Mouse (Mus musculus): ENCODE measurements around the gene Atpaf2. TPM values are rescaled to one million over a fixed set of nuclear protein-coding genes. Genes with fewer than 3 reads are reported as not detected.

Gene Atpaf2
- total RNA-seq, 2 experiments from 2014 or later: 63.2 to 76.7 TPM

DNA sequence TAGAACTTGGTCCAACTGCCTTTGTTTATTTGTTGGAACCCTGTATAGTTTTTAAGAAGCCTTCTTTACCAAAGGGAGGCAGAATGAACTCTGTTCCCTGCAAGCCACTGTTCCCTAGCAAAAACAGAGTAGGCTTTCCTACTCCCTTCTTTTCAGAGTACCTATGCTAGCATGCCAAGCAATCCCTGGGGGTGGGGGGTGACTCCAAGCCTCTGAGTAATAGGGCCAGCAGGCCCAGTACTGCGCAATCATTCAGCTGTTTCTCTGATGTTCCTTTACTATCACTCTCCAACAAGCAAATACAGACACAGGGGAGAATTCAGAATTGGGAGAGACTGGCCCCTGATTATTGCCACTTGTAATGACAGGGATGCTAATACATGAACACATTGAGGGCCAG lies 11.7 kb downstream of the Atpaf2 start:
- DNase-seq (ENCODE audit: low spot score in 2 of 2): no peak

DNA sequence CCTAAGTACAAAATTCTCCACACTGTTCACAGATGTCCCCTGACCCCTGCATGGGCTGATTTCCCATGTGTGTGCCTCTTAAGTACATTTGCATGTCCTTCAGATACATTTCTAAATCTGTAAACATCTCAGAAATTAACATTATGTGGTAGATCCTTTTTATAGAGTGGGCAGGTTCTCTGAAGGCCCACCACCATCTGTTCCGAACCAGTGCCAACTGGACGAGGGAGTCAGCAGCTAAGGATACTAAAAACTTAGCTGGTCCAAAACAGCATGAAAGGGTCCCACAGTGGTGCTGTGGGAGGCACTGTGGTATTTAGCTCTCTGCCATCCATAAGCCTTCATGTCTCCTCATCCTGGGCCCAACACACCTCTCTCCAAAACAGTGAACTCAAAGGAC lies 21.1 kb downstream of the Atpaf2 start:
- no peak for DNase-seq (ENCODE audit: low spot score in 2 of 2)

DNA sequence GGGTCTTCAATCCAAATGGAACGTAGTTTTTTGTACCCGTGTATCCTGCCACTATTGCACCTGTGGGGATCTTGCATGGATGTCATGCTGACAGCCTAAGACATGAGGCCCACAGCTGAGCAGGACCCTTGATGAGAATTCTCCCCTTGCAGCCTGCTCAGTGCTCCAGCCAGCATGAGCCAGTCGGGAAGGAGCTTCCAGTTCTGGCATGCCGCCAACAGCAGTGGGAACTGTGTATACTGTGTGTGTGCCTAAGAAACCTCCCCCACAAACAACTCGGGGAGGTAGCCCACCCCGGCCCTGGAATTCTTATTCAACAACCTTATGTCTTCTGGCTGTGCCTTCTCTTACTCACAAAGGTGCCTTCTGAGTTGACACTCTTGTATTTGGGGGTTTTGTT lies 21.7 kb downstream of the Atpaf2 start:
- DNase-seq (ENCODE audit: low spot score in 2 of 2): no peak

DNA sequence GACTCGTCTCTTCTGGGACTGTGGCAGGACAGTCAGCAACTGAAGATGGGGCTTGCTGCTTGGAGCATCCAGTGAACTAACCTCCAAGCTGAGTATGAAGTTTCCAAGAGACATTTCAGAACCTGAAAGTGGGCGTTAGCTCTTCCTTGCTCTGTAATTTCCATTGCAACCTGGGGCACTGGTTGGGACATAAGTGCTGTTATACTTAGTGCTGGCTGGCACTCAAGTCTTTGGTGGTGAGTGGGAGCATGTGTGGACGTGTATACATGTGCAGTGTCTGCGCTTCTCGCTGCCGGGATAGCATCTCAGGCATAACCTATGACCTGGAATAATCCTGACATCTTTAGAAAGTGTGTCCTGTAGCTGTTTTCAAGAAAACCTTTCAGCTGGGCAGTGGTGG lies 26.9 kb downstream of the Atpaf2 start:
- DNase-seq (ENCODE audit: low spot score in 2 of 2): no peak

DNA sequence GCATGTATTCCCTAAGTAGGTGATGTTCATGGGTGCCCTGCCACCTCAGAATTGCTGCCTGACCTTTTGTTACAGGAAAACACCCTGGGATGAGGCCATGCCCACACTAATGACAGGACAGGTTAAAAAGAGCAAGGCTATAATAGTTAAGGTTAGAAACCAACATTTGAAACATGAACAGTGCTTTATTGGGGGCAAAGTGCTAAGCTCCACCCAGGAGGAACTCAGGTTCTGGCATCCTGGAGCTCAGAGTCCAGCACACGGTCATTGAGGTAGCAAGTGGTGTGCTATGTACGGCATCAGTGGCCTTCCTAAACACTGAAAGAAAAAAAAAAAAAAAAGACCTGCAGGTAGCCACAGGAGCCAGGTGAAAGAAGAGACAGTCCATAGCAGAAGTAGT lies 30.3 kb downstream of the Atpaf2 start:
- DNase-seq (ENCODE audit: low spot score in 2 of 2): no peak

DNA sequence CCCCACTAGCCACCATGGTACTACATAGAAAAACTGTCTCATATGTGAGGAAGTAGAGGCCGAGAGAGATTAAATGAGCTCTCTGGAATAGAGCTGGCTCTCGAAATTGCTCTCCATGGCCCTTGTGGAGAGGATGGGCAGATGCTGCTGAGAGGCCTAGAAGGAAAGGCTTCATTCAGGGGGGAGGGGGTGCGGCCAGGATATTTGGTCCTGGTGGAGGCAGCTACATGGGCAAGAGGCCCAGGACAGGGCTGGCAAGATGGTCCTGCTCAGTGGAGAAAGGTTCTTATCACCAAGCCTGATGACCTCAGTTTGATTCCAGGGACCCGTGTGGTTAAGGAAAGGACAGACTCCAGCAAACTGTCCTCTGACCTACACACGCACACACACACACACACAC lies 32.3 kb downstream of the Atpaf2 start:
- DNase-seq (ENCODE audit: low spot score in 2 of 2): no peak

DNA sequence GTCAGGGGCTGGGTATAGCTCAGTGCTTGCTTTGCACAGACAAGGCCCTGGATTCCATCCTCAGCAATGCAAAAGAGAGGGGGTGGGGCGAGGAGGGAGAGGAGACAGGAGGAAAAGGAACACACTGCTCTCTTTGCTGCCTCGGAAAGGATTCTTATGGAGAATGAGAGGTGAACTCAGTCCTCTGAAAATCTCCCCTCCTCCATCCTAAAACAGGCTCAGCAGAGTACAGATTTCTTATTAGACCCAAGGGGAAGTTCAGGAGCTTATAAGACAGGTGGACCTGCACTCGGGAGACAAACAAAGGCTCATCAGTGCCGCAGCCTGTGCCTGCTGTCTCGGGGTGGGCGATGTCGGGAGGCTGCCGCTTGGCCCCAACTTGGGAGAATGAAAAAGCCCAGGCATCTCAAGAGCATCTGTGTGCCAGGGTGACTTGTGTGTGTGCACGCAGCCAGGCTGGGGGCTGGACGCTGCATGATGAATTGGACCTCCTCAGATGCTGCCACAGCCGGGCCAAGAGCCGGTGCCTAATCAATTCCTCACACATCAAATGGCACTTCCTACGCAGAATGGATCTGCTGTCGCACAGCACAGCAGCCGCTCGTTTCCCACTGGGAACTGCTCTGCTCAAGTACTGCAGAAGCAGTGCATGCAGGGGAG lies 33.4 kb downstream of the Atpaf2 start:
- no peak for DNase-seq (ENCODE audit: low spot score in 2 of 2)

DNA sequence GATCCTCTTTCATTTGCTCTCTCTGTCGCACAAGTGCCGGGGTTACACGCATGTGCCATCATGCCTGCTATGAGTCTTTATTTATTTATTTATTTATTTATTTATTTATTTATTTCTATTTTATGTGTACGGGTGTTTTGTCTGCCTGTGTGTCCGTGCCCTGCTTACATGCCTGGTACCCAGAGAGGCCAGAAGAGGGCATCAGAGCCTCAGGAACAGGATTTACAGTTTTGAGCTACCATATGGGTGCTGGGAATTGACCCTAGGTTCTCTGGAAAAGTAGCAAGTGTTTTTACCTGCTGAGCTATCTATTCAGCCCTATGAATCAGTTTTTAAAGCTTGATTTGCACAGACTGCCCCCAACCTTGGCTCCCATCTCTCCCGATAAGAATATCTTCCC lies 34.7 kb downstream of the Atpaf2 start:
- no peak for DNase-seq (ENCODE audit: low spot score in 2 of 2)

DNA sequence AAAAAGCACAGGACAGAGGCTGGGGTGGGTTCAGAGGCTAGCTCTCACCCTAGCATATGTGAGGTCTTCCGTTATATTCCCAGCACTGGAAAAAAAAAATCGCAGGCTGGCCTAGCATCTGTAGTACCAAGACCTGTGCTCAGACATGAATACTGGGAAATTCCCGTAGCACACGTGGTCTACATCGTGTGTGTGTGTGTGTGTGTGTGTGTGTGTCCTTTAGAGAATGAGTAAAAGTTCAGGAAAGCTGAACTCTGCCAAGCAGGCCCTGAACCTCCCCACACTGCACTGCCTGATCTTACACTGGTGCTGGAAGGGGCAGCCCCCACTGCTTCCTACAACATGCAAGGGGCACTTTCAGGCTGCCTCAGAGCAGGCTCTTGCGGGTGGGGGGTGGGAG lies 43.8 kb downstream of the Atpaf2 start:
- no peak for DNase-seq (ENCODE audit: low spot score in 2 of 2)

DNA sequence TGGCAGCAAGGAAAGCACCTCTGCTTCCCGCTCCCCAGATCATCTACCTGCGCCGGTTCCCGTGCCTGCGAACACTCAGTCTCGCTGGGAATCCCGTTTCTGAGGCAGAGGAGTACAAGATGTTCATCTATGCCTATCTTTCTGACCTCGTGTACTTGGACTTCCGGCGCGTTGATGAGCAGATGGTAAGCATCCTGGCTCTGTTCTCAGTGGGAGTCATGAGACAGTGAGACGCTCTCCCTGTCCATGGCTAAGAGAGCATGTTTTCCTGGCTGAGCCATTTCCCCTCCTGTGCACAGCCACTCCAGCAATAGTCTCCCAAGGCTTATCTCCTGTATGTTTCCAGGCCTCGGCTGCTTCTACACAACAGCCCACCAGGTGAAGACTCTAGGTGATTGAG lies 47.8 kb downstream of the Atpaf2 start:
- DNase-seq (ENCODE audit: low spot score in 2 of 2): no peak

DNA sequence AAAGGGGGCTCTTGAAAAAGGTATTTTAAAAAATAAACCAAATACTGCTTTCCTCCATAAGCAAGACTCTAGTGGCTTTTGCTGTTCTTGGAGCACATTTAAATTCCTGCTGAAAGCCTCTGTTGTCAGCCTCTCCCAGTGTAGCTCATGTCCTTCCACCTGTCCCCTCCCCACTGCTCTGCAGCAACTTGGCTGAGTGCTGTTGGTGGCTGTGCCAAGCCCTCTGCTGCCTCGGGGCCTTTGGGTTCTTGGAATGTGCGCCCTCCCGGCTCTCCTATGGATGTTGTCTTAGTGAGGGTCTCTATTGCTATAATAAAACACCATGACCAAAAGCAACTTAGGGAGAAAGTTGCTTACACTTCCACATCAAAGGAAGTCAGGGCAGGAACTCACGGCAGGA lies 48.8 kb downstream of the Atpaf2 start:
- no peak for DNase-seq (ENCODE audit: low spot score in 2 of 2)

DNA sequence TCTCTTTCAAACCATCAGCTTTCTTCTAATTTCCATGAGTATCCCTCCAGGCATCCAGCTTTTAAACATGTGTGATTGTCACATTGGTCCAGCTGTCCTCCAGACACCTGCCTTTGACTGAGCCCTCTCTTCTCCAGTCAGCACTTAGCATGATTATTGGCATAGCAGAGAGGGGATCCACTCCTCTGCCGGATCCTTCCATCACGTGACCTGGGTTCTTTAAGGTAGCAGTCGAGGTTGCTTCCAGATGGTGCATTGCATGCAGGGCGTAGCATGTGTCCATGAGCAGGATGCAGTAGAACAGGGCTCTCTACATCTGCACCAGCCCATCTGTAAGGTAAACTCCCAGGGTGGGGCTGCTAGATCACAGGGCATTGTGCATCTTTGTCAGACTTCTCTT lies 49.3 kb downstream of the Atpaf2 start:
- no peak for DNase-seq (ENCODE audit: low spot score in 2 of 2)

DNA sequence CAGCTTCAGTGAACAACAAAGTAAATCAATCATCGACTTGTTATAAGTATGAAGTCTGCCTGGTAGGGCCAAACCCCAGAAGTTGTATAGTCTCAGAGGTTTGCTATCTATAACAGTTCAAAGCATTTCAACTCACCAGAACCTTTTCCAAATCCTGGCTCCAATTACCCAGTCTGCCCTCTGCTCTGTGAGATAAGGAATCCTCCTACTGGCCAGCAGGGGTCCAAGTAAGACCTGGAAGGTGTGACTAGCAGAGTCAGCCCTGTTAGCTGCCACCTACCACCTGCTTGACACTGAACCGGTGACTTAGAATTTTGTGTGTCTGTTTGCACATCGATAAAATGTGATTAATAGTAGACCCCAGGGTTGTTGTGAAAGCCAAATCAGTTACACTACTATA lies 51.0 kb downstream of the Atpaf2 start:
- no peak for DNase-seq (ENCODE audit: low spot score in 2 of 2)

DNA sequence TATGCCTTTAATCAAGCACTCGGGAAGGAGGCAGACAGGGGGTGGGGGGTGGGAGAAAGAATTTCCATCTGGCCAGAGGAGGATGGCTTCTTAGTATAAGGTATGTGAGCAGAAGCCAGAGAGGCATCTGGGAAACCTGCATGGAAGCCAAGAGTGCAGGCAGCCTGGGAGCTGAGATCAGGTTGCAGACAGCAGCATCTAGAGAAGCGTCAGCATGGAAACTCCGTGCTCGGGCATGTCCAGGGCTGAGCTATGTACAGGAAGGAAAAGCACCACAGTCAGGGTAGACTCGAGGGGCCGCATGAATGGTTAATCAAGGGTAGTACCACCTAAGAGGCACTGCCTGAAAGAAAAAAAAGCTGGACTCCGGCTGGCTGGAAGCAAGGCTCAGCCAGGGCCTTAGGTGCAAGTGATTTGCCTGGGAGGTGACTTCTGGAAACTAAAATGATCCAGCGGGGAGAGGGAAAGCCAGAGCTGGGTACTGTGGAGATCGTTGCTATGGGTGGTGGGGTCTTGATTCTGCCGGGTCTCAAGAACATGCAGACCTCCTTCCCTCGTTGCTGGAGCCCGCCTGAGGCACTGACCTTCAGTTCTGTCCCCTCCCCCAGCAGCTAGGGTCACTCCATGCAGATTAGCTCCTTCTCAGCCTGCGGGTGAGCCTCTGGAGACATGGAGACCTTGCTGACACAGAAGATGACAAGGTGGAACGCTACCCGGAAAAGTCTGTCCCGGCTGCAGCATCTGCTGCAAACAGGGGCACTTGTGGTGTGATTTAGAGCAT lies 51.8 kb downstream of the Atpaf2 start:
- no peak for DNase-seq (ENCODE audit: low spot score in 2 of 2)

DNA sequence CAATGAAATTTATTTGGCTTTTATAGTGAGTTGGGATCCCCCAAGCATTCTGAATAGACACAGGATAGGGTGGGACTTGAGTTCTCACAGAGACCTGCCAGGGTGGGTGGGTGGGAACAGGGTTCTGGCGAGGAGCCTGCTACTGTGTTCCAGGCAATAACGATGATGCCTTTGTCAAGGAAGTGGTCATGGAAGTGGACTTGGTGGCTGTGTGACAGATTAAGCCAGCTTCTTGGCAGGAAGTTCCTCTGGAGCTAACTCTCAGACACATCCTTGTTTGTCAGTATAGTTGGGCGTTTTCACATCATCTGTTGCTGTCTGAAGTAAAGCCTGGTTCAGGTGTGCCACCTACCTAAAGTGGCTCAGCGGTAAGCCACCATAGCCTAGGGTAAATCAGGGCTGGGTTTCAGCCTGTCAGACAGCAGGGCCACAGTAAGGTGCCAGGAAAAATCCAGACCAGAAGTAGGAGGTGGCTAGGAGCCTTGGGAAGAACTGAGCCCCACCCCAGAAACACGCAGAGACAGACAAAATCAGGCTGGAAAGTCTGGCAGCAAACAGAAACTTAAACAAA lies 57.5 kb downstream of the Atpaf2 start:
- DNase-seq (ENCODE audit: low spot score in 2 of 2): no peak

DNA sequence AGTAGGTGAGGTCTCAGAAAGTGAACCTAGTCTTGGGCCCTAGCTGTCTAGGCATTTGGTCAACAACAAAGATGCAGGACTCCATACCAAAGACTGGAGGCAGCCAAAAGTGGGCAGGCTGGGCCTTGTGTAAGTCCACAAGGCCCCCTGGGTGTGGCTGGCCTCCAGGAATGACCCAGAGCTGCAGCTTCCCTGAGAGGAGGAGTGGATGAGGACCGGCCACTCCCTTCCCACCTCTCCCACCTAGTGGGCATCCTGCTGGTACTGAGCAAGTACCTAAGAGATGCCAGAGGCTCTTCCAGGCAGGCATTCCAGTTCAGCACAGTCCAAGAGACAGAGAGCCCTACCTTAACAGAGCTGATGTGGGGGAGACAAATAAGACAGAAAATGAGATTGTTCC lies 58.3 kb downstream of the Atpaf2 start:
- no peak for DNase-seq (ENCODE audit: low spot score in 2 of 2)

DNA sequence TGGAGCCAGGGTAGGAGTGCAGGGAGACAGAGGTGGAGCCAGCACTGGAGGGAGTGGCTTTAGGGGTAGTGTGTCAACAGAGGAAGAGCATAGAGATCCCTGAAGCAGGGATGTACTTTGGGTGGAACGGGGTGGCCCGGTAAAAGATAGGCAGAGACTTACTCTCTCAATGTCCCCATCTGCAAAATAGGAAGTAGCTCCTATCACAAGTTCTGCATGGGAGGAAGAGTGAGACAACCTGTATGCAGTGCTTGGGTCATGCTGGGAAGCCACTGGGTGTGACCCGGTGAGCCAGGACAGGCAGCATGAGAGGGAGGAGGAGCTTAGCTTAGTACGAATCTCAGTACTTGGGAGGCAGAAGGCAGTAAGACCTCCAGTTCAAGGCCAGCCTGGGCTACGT lies 59.1 kb downstream of the Atpaf2 start:
- no peak for DNase-seq (ENCODE audit: low spot score in 2 of 2)

DNA sequence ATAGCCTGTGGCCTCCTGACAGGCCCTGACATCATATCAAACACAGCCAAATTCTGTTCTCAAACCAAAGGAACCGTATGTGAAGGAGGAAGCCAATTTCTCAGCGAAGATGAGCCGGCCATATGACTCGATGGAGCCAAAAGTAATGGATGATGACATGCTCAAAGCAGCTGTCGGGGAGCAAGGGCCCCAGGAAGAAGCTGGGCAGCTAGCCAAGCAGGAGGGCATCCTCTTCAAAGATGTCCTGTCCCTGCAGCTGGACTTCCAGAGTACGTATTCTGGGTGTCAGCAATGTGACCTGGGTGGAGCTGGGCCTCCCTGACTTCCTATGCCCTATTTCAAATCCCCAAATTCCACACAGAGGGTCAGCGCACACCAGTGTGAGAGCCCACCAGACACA lies 59.7 kb downstream of the Atpaf2 start:
- DNase-seq (ENCODE audit: low spot score in 2 of 2): no peak

DNA sequence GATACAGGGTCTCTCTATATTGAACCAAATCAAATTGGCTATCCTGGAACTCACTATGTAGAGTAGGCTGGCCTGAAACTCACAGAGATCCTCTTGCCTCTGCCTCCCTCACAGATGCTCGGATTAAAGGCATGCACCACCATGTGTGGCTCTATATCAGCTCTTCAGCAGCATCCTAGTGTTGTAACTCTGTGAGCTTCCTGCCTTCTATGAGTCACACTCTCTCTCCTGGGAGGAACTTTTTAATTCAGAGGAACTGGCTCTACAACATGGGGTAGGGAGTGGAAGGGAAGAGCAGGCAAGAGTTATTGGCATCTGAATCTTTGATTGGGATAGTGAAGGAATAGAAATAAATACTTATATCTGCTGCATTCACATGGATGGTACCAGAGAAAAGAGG lies 61.1 kb downstream of the Atpaf2 start:
- no peak for DNase-seq (ENCODE audit: low spot score in 2 of 2)

DNA sequence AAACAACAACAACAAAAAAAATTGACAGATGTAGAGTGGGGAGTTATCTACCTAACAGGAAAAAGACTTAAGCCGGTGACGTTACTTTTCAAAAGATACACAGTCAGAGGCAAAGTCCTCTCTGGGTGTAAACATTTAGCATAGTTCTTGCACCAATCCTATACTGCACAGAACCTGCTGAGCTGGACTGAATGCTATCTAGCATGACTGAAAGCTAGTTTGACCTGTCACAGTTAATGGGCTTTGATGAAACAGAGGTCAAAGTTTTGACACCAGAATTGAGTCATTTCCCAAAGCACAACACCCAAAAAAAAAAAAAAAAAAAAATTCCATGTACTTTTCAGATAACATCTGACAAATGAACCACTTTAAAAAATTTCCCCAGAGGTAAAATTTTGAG lies 62.3 kb downstream of the Atpaf2 start:
- DNase-seq (ENCODE audit: low spot score in 2 of 2): no peak

DNA sequence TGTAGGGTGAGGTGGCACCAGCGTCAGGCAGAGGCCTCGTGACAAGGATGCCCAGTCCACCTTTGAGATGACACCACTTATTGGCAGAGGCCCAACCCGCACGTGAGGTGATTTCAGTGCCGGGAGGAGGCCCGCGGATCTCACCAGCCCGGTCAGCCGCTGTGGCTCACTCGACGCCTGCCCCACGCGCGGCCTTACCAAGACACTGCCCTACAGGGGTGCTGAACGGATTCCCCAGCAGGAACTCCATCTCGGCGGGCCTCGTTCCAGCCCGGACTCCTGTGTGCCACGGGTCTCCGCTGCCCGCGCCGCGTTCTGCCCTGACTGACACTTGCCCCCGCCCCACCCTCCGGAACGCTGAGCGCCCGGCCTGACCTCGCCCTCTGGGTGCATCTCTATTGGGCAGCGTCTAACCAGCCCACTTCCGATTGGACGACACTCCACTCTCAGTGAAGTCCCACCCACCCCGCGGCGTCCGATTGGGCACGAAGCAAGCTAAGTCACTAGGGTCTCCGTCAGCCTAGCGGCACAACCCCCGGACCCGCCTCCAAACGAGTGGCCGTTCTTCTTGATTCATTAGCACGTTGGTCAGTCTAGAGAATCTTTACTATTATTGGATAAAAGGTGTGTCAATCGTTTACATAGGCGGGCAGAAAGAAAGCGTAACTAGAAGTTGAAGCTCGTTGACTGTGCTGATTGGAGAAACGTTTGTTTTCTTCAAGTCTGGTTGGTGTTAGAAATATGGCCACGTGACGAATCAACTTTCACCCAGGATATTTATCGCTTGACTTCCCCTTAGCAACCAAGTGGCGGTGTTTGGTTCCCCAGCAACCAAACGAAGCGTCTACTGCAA lies 65.5 kb downstream of the Atpaf2 start, which contains the start of the genes Tom1l2 and Drc3:
Tom1l2 (minus strand) TSS at position 347 of the 853 bp plus-strand sequence.
Drc3 (plus strand) TSS at position 771 of the 853 bp plus-strand sequence.
- DNase-seq (ENCODE audit: low spot score in 2 of 2): peak; percentile 94 to 99
